Mouse (Mus musculus) heart, postnatal 0 days (tissue): ENCODE results near the gene Sp7. TPM values are rescaled to one million over a fixed set of nuclear protein-coding genes. Genes with fewer than 3 reads are reported as not detected.

Source experiments
- ATAC-seq: fragments of 200-750 bp; cut with Nextera tagmentation; 2 replicates; pipeline ENCODE4 v1.8.0; 2017; ENCODE audit warnings: low read depth, moderate number of reproducible peaks, moderate library complexity; ENCODE audit not compliant: insufficient read depth
- DNase-seq: peaks from one replicate; pipeline ENCODE4 v3.0.0-alpha.2; 2016; ENCODE audit warnings: low spot score
- H3K27ac ChIP-seq: fragments of 300-500 bp; sonication (generic); 2 replicates; pipeline ENCODE4 v1.5.1; 2014; ENCODE audit warnings: low read depth, mild to moderate bottlenecking
- H3K27me3 ChIP-seq: fragments of 300-500 bp; sonication (generic); 2 replicates; pipeline ENCODE4 v1.6.1; 2014; ENCODE audit warnings: low read length, mixed read lengths; ENCODE audit not compliant: control insufficient read depth, insufficient read depth
- H3K36me3 ChIP-seq: fragments of 300-500 bp; sonication (generic); replicated peaks from 2 replicates; pipeline ENCODE4 v1.6.1; 2014; ENCODE audit warnings: low read length, mixed read lengths; ENCODE audit not compliant: control insufficient read depth, insufficient read depth
- H3K4me1 ChIP-seq: fragments of 300-500 bp; sonication (generic); 2 replicates; pipeline ENCODE4 v1.6.1; 2014; ENCODE audit warnings: antibody characterized with exemption; ENCODE audit not compliant: control insufficient read depth, insufficient read depth
- H3K4me2 ChIP-seq: fragments of 300-500 bp; sonication (generic); 2 replicates; pipeline ENCODE4 v1.6.1; 2014; ENCODE audit warnings: low read depth, mild to moderate bottlenecking, low read length, moderate library complexity
- H3K4me3 ChIP-seq: fragments of 300-500 bp; sonication (generic); 2 replicates; pipeline ENCODE4 v1.5.1; 2014; ENCODE audit warnings: low read depth, low read length
- H3K9ac ChIP-seq: fragments of 300-500 bp; sonication (generic); replicated peaks from 2 replicates; pipeline ENCODE4 v1.6.1; 2014; ENCODE audit warnings: low read depth, low read length, mixed read lengths
- H3K9me3 ChIP-seq: fragments of 300-500 bp; sonication (generic); replicated peaks from 2 replicates; pipeline ENCODE4 v1.6.1; 2016; ENCODE audit warnings: low read length; ENCODE audit not compliant: control insufficient read depth
- CTCF ChIP-seq: IDR thresholded peaks from 2 replicates; pipeline ENCODE4 v1.5.1; 2016; ENCODE audit warnings: antibody characterized with exemption, control low read depth, low read depth
- EP300 ChIP-seq: IDR thresholded peaks from 2 replicates; pipeline ENCODE4 v1.6.1; 2016; ENCODE audit warnings: antibody characterized with exemption, low read depth
- WGBS: fragments of 180-500 bp; shearing (Covaris S2); extraction: QIAGEN DNeasy Blood & Tissue Kit; methylation state at CpG from one replicate; pipeline ENCODE4 v1.1.7; 2014; 5-methylcytosine and 5-hydroxymethylcytosine counted together
- polyA plus RNA-seq: library from polyadenylated mRNA; unstranded; fragments of >200 nt; fragmentation: Nextera tagmentation; extraction: Ambion mirVana; gene quantifications from 2 replicates; pipeline ENCODE4 v1.2.1, GENCODE M21; 2015
- total RNA-seq: library from RNA; depleted of rRNA; stranded (reverse); fragments of >200 nt; gene quantifications from 2 replicates; pipeline ENCODE4 v1.2.3, GENCODE M21; 2014; ENCODE audit warnings: low replicate concordance

Sp7 gene
- total and polyA plus RNA-seq, 2 experiments from 2014 or later: not detected

GRCm38 (mm10) chr15:102326892-102327291, 40.1 kb downstream of the Sp7 start:
- Histone ChIP-seq H3K9me3 (no peaks in the 10 kb centered on the region), H3K27ac (peak overlapping the region; percentile 78; the same call in 1 of the 2 replicates), H3K9ac (peak overlapping the region; percentile 65), H3K4me3 (peak overlapping the region; percentile 70), H3K27me3 (no peaks in the 10 kb centered on the region), H3K4me2 (peak overlapping the region; percentile 65), H3K4me1 (peaks cover 10% of the 10 kb centered on the region), H3K36me3 (peaks cover 35% of the 10 kb centered on the region)
- ATAC-seq (no peak), DNase-seq (no peak)
- 40% methylated on average over 8 of the region's 8 CpGs for WGBS
- TF ChIP-seq CTCF (no peak), EP300 (no peak)

GRCm38 (mm10) chr15:102326022-102326576, 40.9 kb downstream of the Sp7 start, which contains the start of gene Pfdn5:
Pfdn5 (plus strand) TSS chr15:102326116.
- Histone ChIP-seq H3K9ac (peak within 1 kb of the TSS; percentile 65), H3K4me3 (peak within 1 kb of the TSS; percentile 70), H3K4me2 (peak within 1 kb of the TSS; percentile 65), H3K27me3 (no peaks in the 10 kb centered on the region), H3K36me3 (peaks cover 43% of the 10 kb centered on the region), H3K4me1 (peaks cover 6% of the 10 kb centered on the region; the same call in 1 of the 2 replicates), H3K27ac (peak within 1 kb of the TSS; percentile 78), H3K9me3 (no peaks in the 10 kb centered on the region)
- TF ChIP-seq CTCF (peak; percentile 37), EP300 (no peak)
- DNase-seq (peak; percentile 84), ATAC-seq (peak; percentile 86)
- under 1% methylated on average over 40 of the region's 40 CpGs for WGBS

- Histone ChIP-seq H3K36me3 (peaks cover 45% of the 10 kb centered on the region), H3K27me3 (no peaks in the 10 kb centered on the region), H3K4me1 (peaks cover 6% of the 10 kb centered on the region; the same call in 1 of the 2 replicates), H3K9me3 (no peaks in the 10 kb centered on the region), H3K4me3 (no peak overlapping the region), H3K9ac (no peak overlapping the region), H3K27ac (no peak overlapping the region), H3K4me2 (no peak overlapping the region)
- ATAC-seq: no peak
- 75% methylated on average over 12 of the region's 12 CpGs for WGBS
- DNase-seq: no peak
- TF ChIP-seq EP300: no peak
- TF ChIP-seq CTCF: no peak
Observed at GRCm38 (mm10) chr15:102324654-102325473, 42.1 kb downstream of the Sp7 start.

- 86% methylated on average over 6 of the region's 6 CpGs for WGBS
- ATAC-seq (no peak), DNase-seq (peak; percentile 31)
- no peak overlapping the region for H3K4me3 ChIP-seq
- H3K27me3 ChIP-seq: no peaks in the 10 kb centered on the region
- TF ChIP-seq EP300 (no peak), CTCF (peak; percentile 78)
- H3K27ac ChIP-seq: no peak overlapping the region
- no peaks in the 10 kb centered on the region for H3K9me3 ChIP-seq
- H3K9ac ChIP-seq: no peak overlapping the region
- H3K4me2 ChIP-seq: no peak overlapping the region
- H3K36me3 ChIP-seq: peaks cover 78% of the 10 kb centered on the region
- H3K4me1 ChIP-seq: no peaks in the 10 kb centered on the region
Observed at GRCm38 (mm10) chr15:102316263-102316662, 50.7 kb downstream of the Sp7 start.

GRCm38 (mm10) chr15:102315292-102315691, 51.7 kb downstream of the Sp7 start:
- WGBS: 91% methylated on average over 8 of the region's 8 CpGs
- H3K9ac ChIP-seq: no peak overlapping the region
- no peak overlapping the region for H3K27ac ChIP-seq
- peaks cover 70% of the 10 kb centered on the region for H3K36me3 ChIP-seq
- ATAC-seq (no peak), DNase-seq (no peak)
- H3K9me3 ChIP-seq: no peaks in the 10 kb centered on the region
- H3K4me1 ChIP-seq: no peaks in the 10 kb centered on the region
- H3K4me3 ChIP-seq: no peak overlapping the region
- no peaks in the 10 kb centered on the region for H3K27me3 ChIP-seq
- H3K4me2 ChIP-seq: no peak overlapping the region
- no peak for TF ChIP-seq CTCF
- no peak for TF ChIP-seq EP300
